Mouse (Mus musculus): ENCODE results near the gene C2cd4c.

- TF ChIP-seq MAZ (IDR thresholded peaks at IDR 0.05; ENCODE audit: low read depth, low read length): no peak
- no peak for TF ChIP-seq MXI1 (IDR thresholded peaks at IDR 0.05; ENCODE audit: low read depth, low read length)
- TF ChIP-seq CHD2 (IDR thresholded peaks at IDR 0.05; ENCODE audit: low read length): no peak
- TF ChIP-seq TCF12 (IDR thresholded peaks at IDR 0.05; ENCODE audit: low read depth, low read length): no peak
- no peak for TF ChIP-seq SIN3A (IDR thresholded peaks at IDR 0.05; ENCODE audit: low read length)
- no peak for TF ChIP-seq ETS1 (IDR thresholded peaks at IDR 0.05; ENCODE audit: low read depth, low read length)
- TF ChIP-seq POLR2AphosphoS2 (IDR thresholded peaks at IDR 0.05; ENCODE audit: low read length): no peak
- TF ChIP-seq RCOR1 (IDR thresholded peaks at IDR 0.05; ENCODE audit: low read depth, low read length): no peak
- no peak for TF ChIP-seq EP300 (IDR thresholded peaks at IDR 0.05; ENCODE audit: low read depth in 1 of 2, low read length in 2 of 2)
- no peak for TF ChIP-seq JUND (IDR thresholded peaks at IDR 0.05; ENCODE audit: low read depth, low read length)
These were observed 46.5 kb upstream of the C2cd4c start for GRCm38 (mm10) chr10:79660298-79660697.
